Mouse (Mus musculus) kidney, adult 2 months (tissue): ENCODE measurements around the gene Pmm1. TPM values are rescaled to one million over a fixed set of nuclear protein-coding genes. Genes with fewer than 3 reads are reported as not detected.

Experiments
- DNase-seq: peaks from one replicate; pipeline ENCODE4 v3.0.0; 2021
- H3K27ac ChIP-seq: fragments of 200-500 bp; 2 replicates; pipeline ENCODE4 v1.5.1; 2012; ENCODE audit warnings: low read depth, low read length, control low read depth, inconsistent platforms; ENCODE audit not compliant: insufficient read depth
- H3K27me3 ChIP-seq: fragments of 200-500 bp; replicated peaks from 2 replicates; pipeline ENCODE4 v1.6.1; 2012; ENCODE audit warnings: mild to moderate bottlenecking, moderate library complexity, low read length, inconsistent platforms; ENCODE audit not compliant: control insufficient read depth, insufficient read depth
- H3K36me3 ChIP-seq: fragments of 200-500 bp; 2 replicates; pipeline ENCODE4 v1.6.1; 2012; ENCODE audit warnings: mild to moderate bottlenecking, moderate library complexity, low read length, inconsistent platforms; ENCODE audit not compliant: control insufficient read depth, insufficient read depth
- H3K4me1 ChIP-seq: fragments of 200-500 bp; 2 replicates; pipeline ENCODE4 v1.6.1; 2011; ENCODE audit warnings: low read length; ENCODE audit not compliant: control insufficient read depth, insufficient read depth
- H3K4me3 ChIP-seq: fragments of 200-500 bp; 2 replicates; pipeline ENCODE4 v1.5.1; 2011; ENCODE audit warnings: mild to moderate bottlenecking, low read depth, low read length, control low read depth; ENCODE audit not compliant: insufficient read depth
- CTCF ChIP-seq: fragments of 200-500 bp; conservative IDR thresholded peaks from 2 replicates; pipeline ENCODE4 v1.5.1; 2011; ENCODE audit warnings: low read depth, mild to moderate bottlenecking, control low read depth, low read length, moderate library complexity, mixed read lengths; ENCODE audit not compliant: insufficient read depth, insufficient read length
- POLR2A ChIP-seq: fragments of 200-500 bp; IDR thresholded peaks from one replicate; pipeline ENCODE4 v1.6.1; 2011; ENCODE audit warnings: low read depth, low read length, control low read depth
- WGBS: fragments of 180-500 bp; shearing (Covaris S2); methylation state at CpG from one replicate; pipeline ENCODE4 v1.1.7; 2018; 5-methylcytosine and 5-hydroxymethylcytosine counted together
- polyA plus RNA-seq: library from polyadenylated mRNA; depleted of rRNA; stranded (reverse); fragments of >200 nt; gene quantifications from 2 replicates; pipeline ENCODE4 v1.2.3, GENCODE M21; 2012

The Pmm1 gene
- polyA plus RNA-seq, 1 experiment: 50.7 TPM

GRCm38 (mm10) chr15:81928277-81928676, 32.5 kb downstream of the Pmm1 start:
- Histone ChIP-seq H3K4me1 (peaks cover 20% of the 10 kb centered on the region; the same call in 1 of the 2 replicates), H3K4me3 (no peak overlapping the region), H3K36me3 (no peaks in the 10 kb centered on the region), H3K27me3 (no peaks in the 10 kb centered on the region), H3K27ac (peak overlapping the region; percentile 97)
- TF ChIP-seq POLR2A (no peak), CTCF (no peak)
- 11% methylated on average over 11 of the region's 11 CpGs for WGBS
- DNase-seq: peak; percentile 84

DNA sequence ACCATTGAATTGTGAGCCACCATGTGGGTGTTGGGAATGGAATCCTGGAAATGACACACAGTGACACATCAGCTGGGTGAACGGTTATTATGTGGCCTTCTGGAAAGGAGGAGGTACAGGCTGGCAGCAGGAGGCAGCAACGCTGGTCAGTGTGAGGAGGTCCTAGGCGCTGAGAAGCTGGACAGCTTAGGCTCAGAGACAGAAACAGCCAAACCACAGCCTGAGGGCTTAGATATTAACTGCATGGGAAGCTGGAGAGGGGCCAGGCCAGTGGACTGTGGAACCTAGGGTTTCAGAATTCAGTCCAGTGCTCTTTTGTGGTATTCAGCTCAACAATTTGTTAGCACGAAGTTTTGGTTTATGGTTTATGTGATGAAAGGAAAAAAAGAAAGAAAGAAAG, 33.0 kb downstream of the Pmm1 start:
- DNase-seq: peak; percentile 92
- TF ChIP-seq CTCF: no peak; the same call in 1 of the 2 replicates
- no peak for TF ChIP-seq POLR2A
- no peaks in the 10 kb centered on the region for H3K27me3 ChIP-seq
- H3K36me3 ChIP-seq: no peaks in the 10 kb centered on the region
- no peak overlapping the region for H3K4me3 ChIP-seq
- H3K27ac ChIP-seq: peak overlapping the region; percentile 97
- H3K4me1 ChIP-seq: peaks cover 20% of the 10 kb centered on the region; the same call in 1 of the 2 replicates
- 11% methylated on average over 4 of the region's 4 CpGs for WGBS

GRCm38 (mm10) chr15:81926446-81926822, 34.3 kb downstream of the Pmm1 start:
- H3K4me3 ChIP-seq: no peak overlapping the region
- TF ChIP-seq CTCF: no peak
- TF ChIP-seq POLR2A: no peak
- WGBS: 40% methylated on average over 9 of the region's 9 CpGs

DNA sequence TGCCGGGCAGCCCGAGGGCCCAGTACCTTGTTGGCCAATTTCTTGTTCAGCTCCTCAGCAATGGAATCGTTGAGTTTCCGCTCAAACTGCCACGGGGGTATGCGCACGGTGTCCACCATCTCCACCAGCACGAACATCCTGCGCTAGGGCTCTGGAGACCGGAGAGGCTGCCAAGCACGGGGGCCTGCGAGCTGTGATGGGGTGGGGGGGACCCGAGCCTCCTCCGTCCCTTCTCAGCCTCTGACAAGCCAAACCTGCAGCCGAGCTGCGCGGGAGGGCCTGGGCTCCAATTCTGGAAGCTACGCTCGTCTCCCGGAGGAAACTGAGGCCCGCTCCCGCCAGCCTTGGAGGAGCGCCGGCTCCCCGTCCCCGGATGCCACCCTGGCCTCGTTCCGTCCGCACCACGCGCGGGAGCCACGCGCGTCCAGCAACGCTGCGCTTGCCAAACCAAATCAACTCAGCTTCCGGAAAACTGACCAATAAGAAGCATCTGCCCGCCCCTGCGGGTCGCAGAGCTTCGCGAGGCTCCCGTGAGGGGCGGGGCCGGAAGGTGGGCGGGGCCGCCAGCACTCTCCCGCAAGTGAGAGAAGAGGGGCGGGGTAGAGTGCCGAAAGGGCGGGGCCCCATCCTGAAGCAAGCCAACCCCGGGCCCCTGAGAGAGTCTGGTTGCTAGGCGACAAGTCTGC, 34.8 kb downstream of the Pmm1 start, which contains the start of gene Polr3h:
Gene Polr3h (minus strand): TSS at position 481 of the 686 bp plus-strand sequence.
- WGBS: 1% methylated on average over 54 of the region's 54 CpGs
- Histone ChIP-seq H3K36me3 (no peaks in the 10 kb centered on the region), H3K27me3 (no peaks in the 10 kb centered on the region), H3K4me1 (peaks cover 20% of the 10 kb centered on the region; the same call in 1 of the 2 replicates), H3K27ac (no peak within 1 kb of the TSS), H3K4me3 (peak within 1 kb of the TSS; percentile 78)
- DNase-seq: peak; percentile 98
- TF ChIP-seq POLR2A: no peak
- TF ChIP-seq CTCF: no peak

More at GRCm38 (mm10) chr15:81926446-81926822, 34.3 kb downstream of the Pmm1 start:
- Histone ChIP-seq H3K36me3 (no peaks in the 10 kb centered on the region), H3K27ac (no peak overlapping the region), H3K27me3 (no peaks in the 10 kb centered on the region), H3K4me1 (peaks cover 20% of the 10 kb centered on the region; the same call in 1 of the 2 replicates)
- no peak for DNase-seq

GRCm38 (mm10) chr15:81924933-81925332, 35.8 kb downstream of the Pmm1 start:
- Histone ChIP-seq H3K4me3 (no peak overlapping the region), H3K4me1 (peaks cover 20% of the 10 kb centered on the region; the same call in 1 of the 2 replicates), H3K27ac (no peak overlapping the region), H3K36me3 (no peaks in the 10 kb centered on the region), H3K27me3 (no peaks in the 10 kb centered on the region)
- DNase-seq: no peak
- TF ChIP-seq CTCF: no peak
- TF ChIP-seq POLR2A: no peak
- WGBS: 90% methylated on average over 11 of the region's 11 CpGs

GRCm38 (mm10) chr15:81921255-81921654, 39.5 kb downstream of the Pmm1 start:
- Histone ChIP-seq H3K4me1 (peaks cover 11% of the 10 kb centered on the region; the same call in 1 of the 2 replicates), H3K27me3 (no peaks in the 10 kb centered on the region), H3K36me3 (no peaks in the 10 kb centered on the region), H3K27ac (no peak overlapping the region), H3K4me3 (no peak overlapping the region)
- DNase-seq: no peak
- 62% methylated on average over 5 of the region's 5 CpGs for WGBS
- TF ChIP-seq CTCF (no peak), POLR2A (no peak)

- Histone ChIP-seq H3K27ac (no peak overlapping the region), H3K4me1 (peaks cover 11% of the 10 kb centered on the region; the same call in 1 of the 2 replicates), H3K36me3 (no peaks in the 10 kb centered on the region), H3K4me3 (no peak overlapping the region), H3K27me3 (no peaks in the 10 kb centered on the region)
- WGBS: 84% methylated on average over 10 of the region's 10 CpGs
- no peak for DNase-seq
- TF ChIP-seq CTCF (no peak), POLR2A (no peak)
These were observed 40.0 kb downstream of the Pmm1 start for GRCm38 (mm10) chr15:81920546-81921217.
